Mouse (Mus musculus): ENCODE measurements around the gene Fhit. TPM values are rescaled to one million over a fixed set of nuclear protein-coding genes. Genes with fewer than 3 reads are reported as not detected.

The Fhit gene
- total RNA-seq, 2 experiments from 2014 or later, result 4.7 to 5.2 TPM

DNA sequence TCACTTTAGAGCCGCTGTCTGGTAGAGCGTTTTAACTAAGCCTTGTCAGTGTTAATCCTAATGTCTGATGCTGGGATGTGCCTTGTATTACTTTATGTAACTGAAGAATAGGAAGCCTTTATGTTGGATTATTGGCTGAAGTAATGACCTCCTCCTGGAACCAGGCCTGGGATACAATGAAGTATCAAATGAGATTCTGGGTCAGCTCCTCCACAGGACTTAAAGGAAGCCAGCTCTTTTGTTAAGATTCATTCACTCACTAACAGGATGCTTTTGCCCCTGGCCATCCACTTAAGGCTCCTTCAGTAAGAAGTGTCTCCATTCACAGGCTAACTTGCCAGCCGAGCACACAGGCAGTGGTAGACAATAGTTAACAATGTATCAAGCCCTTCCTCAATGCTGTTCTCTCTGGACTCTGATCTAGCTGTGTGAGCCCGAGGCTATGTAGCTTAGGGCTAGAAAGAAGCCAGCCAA lies 1466.6 kb downstream of the Fhit start:
- no peak for DNase-seq (ENCODE audit: extremely low spot score in 1 of 2, low spot score in 2 of 2)

DNA sequence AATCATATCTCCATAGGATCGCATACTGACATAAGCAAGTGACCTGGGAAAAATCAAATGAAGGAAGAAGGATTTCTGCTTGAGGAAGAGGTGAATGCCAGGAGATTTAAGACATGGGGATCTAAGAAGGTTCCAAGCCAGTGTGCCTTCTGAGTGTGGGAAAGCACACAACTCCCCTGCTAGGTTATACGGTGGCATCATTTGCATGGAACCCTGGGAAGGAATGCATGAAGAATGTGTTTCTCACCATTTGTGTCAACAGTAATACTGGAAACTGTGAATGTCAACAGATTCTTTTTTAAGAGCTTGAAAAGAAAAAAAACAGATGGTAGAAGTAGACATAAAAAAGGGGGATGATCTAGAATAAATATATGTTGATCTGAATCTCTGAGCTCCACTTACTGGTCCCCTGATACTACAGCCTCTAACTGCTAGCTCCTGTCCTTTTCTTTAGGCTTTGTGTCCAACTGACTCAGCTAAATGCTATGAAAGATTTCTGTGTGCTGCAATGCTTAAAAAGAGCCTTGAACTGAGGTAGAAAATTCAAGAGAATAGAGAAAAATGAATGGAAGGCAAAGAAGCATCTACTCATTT lies 1473.1 kb downstream of the Fhit start:
- DNase-seq (ENCODE audit: extremely low spot score in 1 of 2, low spot score in 2 of 2), result no peak

More for the DNA sequence above, 1466.6 kb downstream of the Fhit start:
- intact Hi-C loops (cut with DNase I), result no loop called here

DNA sequence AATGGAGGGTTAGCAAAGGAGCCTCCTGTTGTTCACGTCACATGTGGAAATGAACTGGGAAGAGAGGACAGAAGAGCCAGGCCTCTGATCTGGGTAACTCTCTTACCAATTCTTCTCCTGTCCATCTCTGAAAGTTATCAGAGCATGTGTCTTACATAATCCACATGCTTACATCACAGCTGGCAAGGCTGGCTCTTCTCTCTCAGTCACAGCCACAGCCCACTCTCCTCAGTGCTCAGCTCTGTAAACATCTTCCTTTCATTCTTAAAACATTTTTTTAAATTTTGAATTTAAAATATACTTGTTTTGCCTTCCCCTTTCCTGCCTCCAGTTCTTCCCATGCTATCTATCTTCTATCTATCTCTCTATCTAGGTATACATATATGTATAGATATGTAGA lies 1477.5 kb downstream of the Fhit start:
- intact Hi-C loops (cut with DNase I), result loop anchor here (10.0 kb wide), 1 partner anchor 60 kb away; no protein-coding TSS in a partner anchor
- no peak for DNase-seq (ENCODE audit: extremely low spot score in 1 of 2, low spot score in 2 of 2)

More for the DNA sequence above, 1473.1 kb downstream of the Fhit start:
- intact Hi-C loops (cut with DNase I), result loop anchor here (10.0 kb wide), 1 partner anchor 56 kb away; no protein-coding TSS in a partner anchor

DNA sequence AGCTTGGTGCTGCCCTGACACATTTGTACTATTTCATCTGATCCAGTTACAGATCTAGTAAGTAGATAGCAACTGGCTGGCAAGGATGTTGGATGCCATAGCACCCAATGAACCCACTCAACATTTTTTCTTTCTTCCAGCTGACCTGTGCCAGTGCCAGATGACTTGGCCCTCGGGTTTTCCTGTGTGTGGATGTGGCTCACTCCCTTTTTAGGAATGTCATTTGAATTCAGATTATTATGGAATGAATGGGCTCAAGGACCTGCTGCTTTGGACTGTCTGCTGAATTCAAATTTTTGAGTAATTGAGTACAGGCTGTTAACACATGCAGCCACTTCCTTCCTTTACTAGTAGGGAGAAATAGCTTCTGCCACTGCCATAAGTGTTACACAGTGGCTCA lies 1489.1 kb downstream of the Fhit start:
- no peak for DNase-seq (ENCODE audit: extremely low spot score in 1 of 2, low spot score in 2 of 2)
- intact Hi-C loops (cut with DNase I), result no loop called here

DNA sequence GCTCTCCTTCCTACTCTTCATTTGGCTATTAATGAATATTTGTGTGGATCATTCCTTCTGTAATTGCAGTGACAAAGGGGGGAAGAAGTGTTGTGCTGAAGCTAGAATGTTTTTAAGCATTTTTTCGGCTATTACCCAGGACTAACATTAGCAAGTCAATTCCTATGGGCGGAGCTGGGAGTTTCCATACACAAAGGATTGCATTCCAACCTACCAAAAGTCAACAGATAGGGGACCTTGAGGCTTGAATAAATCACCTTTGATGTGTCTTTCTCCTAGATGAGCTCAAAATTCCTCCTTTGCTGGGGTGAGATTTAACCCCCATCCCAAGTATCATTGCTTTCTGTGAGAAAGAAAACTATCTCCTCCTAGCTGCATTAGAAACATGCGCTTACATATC lies 1490.1 kb downstream of the Fhit start:
- no peak for DNase-seq (ENCODE audit: extremely low spot score in 1 of 2, low spot score in 2 of 2)
- intact Hi-C loops (cut with DNase I), result no loop called here

DNA sequence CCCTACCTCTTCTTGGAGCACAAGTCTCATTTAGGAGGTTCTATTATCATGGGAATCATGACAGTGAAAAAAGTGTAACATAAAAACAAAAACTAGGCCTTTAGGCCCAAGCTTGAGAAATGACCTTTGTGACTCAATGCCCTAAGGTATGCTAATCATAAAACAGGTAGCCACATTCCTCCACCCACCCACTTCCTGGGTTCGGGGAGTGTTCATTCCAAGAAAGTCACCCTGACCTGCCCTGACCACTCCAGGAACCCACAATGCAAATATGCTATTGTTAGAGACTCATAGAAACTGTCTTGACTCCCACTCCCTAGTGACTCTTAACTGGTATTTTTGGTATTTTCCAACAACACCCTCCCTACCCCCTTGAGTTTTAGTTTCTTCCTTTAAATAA lies 1492.1 kb downstream of the Fhit start:
- intact Hi-C loops (cut with DNase I), result no loop called here
- DNase-seq (ENCODE audit: extremely low spot score in 1 of 2, low spot score in 2 of 2), result no peak

DNA sequence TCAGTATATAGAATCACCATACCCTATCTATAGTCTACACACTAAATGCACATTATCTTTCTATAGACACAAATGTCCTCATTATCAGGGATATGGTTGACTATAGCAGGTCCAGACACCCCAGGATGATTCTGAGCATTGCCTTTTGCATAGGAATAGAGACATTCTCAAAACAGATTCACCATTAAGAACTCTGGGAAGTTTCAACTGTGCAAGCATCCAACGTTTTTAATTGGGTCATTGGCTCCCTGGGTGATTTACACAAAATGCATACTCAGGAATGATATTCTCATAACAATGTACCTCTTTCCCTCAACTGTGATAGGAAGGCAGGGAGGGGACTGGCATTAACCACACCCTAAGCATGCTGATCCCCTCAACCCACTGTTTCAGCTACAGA lies 1503.4 kb downstream of the Fhit start:
- intact Hi-C loops (cut with DNase I), result no loop called here
- DNase-seq (ENCODE audit: extremely low spot score in 1 of 2, low spot score in 2 of 2), result no peak

DNA sequence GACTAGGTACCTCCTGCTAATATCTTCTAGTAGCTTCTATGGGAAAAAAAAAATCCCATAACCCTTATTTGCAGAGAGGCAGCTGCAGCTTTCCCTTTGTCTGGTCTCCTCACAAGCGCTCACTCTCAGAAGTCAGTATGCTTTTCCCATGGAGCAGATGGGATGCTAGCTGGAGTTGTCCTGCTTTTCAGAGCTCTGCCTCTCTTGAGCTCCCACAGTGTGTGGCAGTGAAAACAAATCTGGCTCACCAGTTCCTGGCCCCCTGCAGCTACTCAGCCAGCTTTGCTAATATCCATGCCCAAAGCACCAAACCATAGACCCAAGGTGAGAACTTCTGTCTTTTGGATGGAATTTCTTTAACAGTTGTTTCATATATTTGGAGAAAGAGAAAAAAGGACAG lies 1510.4 kb downstream of the Fhit start:
- intact Hi-C loops (cut with DNase I), result no loop called here
- no peak for DNase-seq (ENCODE audit: extremely low spot score in 1 of 2, low spot score in 2 of 2)

DNA sequence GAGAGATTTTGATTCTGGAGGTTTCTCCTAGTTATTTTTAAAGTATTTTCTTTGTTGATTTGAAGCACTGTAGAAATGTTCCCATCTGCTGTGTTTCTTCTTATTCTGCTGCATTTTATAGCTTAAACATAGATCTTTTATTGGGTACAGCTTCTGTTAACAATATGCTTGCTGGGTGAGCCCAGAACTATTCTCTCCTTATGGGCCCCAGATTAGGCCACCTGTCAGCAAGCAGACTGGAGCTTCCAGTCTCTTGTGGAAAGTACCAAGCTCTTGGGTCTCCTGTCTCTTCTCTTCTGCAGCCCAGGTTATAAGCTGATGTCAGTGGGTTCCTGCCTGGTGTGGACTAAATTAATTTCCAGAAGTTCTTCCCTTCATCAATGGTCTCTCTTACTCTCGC lies 1513.4 kb downstream of the Fhit start:
- no peak for DNase-seq (ENCODE audit: extremely low spot score in 1 of 2, low spot score in 2 of 2)
- intact Hi-C loops (cut with DNase I), result no loop called here

DNA sequence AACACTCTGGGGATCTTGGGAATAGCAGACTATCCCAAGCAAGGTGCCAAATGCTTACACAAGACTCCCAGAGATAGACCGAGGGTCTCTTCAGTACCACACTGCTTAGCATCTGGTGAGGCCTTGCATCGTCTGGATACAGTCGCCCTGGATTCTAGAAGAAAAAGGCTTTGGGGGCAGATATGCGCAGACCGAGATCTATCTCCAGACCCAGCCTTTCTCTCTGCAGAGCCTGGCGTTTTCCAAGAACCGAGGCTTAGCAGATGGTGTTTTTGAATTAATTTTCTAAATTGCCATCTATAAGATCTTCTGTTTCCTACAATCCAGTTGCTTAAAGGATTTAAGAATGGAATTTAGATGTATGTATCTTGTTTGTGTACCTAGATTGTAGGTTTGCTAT lies 1515.6 kb downstream of the Fhit start:
- intact Hi-C loops (cut with DNase I), result no loop called here
- DNase-seq (ENCODE audit: extremely low spot score in 1 of 2, low spot score in 2 of 2), result no peak

DNA sequence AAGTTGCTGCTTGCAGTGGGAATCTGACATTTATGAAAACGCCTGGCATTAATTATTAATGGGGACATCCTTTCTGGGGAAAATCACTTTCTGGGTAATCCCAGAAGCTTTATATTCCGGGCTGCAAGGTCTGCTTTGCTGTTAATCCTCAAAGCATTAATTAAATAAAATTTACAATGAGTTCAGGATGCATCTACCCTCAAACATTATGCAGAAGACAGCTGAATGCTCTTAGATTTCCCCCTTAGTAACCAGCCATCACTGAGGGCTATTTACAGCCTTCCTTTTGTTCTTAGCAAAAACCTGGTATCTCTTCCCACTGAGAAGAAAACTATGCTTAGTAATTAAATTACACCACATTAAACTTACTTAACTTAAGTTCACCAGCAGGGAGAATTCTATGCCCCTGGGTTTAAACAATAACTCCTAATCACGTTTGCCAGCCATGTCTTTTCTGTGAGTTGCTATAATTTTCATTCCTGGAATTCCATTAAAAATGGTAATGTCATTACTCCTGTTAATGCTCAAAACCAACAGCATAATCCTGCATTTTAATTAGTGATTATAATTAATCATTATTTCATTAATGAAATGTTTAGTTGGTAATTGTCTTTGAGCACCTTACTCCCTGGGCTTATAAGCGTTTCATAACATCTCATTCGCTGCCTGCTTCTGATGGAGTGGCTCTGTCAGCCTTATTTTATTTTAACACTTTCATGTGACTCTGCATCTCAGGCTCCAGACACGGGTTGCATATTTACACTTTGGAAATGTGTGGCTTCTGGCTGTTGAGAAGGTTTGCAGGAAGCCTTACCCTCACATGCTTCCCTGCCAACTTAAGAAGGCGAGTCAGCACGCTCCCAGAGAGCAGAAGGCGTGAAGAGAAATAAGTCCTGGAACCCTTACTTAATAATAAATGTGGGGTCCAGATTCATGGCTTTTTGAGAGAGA lies 1517.3 kb downstream of the Fhit start:
- intact Hi-C loops (cut with DNase I), result no loop called here

DNA sequence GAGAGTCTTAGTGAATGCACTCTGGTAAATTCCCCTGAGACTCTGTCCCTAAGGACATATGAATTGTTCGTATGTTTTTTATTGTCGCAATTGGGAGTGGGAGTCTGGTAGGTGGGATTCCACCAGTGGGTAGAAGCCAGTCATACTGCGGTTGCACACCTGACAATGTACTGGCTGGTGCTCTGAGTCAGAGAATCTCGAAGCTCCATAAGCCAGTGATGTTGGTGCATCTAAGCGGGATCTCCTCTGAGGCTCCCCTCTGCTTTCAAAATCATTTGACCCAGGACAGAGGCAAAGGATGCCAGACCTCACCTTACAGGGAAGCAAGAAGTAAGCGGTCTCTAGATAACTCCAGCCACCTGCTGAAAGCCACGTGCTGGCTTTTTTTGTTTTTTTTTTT lies 1518.1 kb downstream of the Fhit start:
- intact Hi-C loops (cut with DNase I), result no loop called here
- no peak for DNase-seq (ENCODE audit: extremely low spot score in 1 of 2, low spot score in 2 of 2)

More for the DNA sequence above, 1517.3 kb downstream of the Fhit start:
- DNase-seq (ENCODE audit: extremely low spot score in 1 of 2, low spot score in 2 of 2), result no peak

DNA sequence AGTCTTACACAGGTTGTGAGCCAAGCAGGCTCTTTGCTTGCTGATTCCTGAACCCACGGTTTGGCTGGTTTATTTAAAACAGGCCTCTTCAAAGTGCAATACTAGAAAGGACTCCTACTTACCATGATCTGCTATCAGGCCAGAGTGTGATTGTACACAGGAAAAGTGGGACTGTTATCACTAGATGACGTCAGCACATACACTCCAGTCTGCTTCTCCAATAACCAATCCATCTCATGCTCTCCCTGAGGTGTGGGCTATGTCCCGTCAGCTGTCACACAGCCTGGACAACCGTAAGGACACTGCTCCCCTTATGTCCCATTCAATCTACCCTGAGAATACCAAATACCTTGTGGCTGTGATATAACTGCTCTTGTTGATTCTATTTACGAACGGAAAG lies 1519.2 kb downstream of the Fhit start:
- no peak for DNase-seq (ENCODE audit: extremely low spot score in 1 of 2, low spot score in 2 of 2)
- intact Hi-C loops (cut with DNase I), result no loop called here

DNA sequence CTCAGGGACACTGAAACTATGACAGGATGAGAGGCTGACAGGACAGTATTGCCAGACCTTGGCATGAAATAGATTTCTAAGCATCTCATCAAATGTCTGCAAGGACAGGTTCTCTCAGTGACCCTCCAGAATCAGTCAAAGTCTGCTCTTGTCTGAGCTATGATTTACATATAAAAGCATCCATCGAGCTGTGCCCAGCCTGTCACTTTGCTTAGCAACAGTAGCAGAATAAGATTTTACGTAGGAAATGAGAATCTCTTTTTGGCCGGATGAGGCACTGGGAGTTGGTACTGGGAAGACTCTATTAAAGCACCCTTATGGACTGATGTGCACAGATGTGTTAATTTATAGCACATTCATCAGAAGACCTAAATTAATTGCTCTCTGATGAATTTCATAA lies 1519.8 kb downstream of the Fhit start:
- DNase-seq (ENCODE audit: extremely low spot score in 1 of 2, low spot score in 2 of 2), result no peak
- intact Hi-C loops (cut with DNase I), result no loop called here

DNA sequence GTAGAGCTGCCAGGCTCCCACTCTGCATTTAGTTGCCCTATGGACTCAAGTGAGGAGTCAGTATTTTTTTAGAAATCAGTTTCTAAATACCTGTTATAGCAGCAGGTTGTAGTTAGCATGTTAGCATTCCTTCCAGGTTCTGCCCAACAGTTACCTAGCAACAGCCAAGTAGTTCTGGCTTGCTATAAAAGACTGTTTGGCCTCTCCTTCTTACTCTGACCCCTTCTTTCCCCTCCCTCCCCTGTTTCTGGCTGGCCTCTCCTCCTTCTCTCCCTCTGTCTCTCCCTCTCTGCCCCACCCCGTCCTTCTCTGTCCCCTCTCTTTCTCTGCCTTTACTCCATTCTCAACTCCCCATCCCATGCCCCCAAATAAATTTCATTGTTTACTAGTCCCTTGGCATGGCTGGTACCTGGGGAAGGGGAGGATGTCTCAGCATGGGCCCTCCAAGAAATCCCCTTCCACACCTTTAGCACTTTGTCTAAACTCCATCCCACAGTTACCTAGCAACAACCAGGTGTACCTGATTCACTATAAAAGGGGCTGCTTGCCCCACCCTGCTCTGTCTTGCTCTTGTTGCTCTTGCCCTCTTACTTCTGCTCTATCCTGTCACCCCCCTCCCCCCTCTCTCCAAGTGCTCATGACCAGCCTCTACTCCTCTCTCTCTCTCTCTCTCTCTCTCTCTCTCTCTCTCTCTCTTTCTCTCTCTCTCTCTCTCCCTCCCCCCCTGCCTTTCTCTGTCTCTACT lies 1527.4 kb downstream of the Fhit start:
- intact Hi-C loops (cut with DNase I), result no loop called here
- DNase-seq (ENCODE audit: extremely low spot score in 1 of 2, low spot score in 2 of 2), result no peak

DNA sequence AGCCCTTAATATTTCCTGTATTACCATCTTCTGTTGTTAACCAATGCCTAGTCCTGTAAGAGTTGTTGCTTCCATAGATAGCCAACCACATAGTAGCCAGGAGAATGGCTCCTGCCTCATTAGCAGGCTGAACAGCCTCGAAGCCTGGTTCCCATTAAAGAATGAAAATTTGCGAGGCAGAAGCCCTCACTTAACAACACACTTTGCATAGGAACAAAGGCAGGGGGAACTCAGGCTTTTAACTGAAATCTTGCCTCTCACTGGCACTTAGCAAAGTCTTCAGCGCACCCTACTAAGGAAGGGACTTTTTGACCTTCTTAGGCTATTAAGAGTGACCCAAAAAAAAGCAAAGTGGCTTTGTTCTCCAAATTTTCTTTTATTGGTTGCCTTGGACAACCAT lies 1529.3 kb downstream of the Fhit start:
- DNase-seq (ENCODE audit: extremely low spot score in 1 of 2, low spot score in 2 of 2), result no peak
- intact Hi-C loops (cut with DNase I), result no loop called here

DNA sequence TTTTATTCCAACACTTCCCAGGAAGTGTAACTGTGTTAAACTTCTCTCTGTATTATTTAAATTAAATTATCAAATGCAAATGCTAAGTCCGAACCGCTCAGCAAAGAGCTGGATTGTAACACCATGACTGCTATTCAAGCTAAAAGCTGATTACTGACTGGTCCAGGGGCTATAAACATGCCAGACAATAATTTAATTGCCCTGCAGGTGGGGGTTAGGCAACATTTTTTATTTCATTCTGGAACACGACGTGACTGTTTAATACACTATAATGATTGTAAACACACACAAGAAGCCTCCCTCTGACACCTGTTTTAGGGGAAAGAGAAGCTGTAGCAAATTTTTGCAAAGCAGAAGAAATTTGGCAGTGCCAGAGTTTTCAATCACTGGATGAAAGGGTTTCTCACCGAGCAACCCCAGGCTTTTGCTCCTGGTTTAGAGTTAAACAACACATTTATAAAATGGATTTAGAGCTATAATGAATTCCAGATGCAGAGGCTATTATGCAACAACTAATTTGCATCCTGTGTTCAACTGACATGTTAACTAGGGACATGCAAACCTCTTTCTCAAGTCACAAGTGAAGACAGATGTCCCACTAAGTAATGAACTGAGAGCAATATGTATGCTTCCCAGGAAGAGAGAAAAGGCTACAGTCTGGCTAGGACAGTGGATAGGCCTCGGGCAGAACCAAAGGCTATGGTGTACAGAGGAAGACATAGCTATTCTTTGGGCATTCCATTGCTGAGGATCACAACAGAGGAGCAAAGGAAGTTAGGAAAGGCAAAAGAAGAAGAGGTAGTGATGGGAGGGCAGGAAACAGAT lies 1538.4 kb downstream of the Fhit start:
- intact Hi-C loops (cut with DNase I), result no loop called here
- no peak for DNase-seq (ENCODE audit: extremely low spot score in 1 of 2, low spot score in 2 of 2)

DNA sequence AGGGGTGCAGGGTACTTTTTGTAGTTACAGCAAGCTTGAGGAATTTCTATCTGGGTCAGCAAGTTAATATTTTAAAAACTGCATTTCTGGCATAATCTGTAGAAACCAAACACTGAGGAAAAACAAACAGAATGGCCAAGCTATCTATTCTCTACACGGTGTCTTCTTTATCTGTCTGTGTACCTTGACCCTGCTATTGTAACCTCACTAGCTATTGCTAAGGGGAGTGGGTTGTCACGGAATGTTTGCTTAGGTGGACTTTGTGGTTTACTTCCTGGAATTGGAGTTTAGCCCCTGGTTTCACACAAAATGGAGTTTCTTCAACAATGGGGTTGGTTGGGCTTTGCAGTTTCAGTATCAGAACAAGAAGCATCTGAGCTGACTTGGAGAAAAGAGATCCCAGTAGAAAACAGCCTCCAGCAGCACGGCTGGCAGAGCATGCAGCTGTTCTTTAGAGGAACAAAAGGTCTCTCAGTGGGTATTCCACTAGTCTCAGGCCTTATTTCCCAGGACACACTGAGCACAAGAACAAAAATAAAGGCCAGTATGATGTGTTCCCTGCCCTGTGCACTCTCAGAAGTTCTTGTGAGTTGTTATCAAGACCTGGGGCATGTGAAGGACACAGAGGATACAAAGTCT lies 1540.8 kb downstream of the Fhit start:
- DNase-seq (ENCODE audit: extremely low spot score in 1 of 2, low spot score in 2 of 2), result no peak
- intact Hi-C loops (cut with DNase I), result no loop called here

Measured in left cerebral cortex, postnatal 10 days (tissue).